Mouse (Mus musculus) CD4-positive, CD25-positive, alpha-beta regulatory T cell, adult 2 months (primary cell): Measurements from ENCODE around the gene Comt.

Experiments
- DNase-seq: peaks from one replicate; pipeline ENCODE4 v3.0.0-alpha.2; 2012; ENCODE audit warnings: low read depth, low spot score

Comt gene

DNA sequence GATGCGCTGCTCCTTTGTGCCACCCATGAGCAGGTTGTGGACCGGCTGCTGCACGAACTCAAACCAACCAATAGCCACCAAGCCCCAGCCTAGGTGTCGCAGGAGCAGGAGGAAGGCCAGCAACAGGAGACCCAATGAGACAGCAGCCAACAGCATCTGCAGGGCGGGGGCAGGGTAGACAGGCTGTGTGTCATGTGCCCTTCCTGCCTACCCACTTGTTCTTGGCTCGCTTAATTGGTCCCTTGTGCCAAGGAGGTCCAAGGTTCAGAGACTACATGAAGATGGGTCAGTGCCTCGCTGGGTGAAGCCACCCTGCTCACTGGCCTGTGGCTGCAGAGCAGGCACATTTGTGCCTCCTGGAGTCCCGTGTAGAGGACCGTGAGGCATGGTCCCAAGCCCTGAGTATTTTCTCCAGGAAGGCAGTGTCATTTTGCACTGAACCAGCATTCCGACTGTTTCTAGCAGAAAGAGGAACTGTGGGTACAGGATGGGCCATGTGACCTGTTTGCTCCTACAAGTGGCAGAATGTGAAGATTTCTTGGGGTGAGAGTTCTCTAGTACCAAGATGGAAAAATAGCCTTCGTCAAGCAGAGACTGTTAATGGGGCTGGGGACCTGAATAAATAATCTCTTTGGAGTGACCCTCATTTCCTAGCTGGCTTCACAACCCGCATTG is 14.7 kb downstream of the Comt start:
- DNase-seq: no peak

DNA sequence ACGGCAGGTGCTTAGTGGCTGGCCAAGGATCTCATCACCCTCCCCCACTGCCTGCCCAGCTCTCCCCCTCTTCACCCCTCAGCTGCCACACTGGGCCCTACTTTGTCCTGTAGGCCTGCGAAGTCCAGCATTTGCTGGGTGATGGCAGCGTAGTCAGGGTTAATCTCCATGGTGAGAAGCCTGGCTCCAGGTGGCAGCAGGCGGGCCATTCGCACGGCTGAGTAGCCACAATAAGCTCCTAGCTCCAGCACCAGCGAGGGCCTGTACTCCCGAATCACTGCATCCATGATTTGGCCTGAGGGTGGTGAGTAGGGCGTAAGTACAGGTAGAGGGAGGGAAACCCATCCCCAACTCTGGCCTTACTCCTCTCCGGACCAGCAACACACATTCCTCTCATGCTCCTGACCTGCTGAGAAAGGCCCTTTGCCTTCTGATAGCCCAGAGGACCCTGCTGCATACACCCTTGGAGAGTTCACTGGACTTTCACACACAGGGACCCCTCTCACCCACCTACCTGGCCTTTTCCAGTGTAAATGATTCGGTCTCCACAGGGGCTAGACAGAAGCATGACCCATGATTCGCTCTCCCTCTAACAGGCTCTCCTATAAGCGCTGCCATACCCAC is 15.5 kb downstream of the Comt start:
- DNase-seq: no peak

DNA sequence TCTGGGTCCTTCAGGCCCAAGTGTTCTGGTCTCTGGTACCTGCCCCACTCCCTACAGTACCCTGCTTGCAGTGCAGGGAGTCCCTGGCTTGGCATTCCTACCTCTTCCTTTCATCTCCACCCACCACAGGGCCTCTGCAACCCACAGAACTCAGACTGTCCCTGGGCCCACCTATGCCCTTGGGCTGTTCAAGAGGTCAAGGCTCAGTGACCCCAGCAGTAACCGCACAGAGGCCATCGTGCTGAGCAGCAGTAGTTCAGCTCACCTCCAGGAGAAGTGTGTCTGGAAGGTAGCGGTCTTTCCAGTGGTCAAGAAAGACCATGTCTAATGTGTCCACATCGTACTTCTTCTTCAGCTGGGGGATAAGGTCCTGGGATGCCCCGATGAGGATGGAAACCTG is 16.2 kb downstream of the Comt start:
- no peak for DNase-seq

DNA sequence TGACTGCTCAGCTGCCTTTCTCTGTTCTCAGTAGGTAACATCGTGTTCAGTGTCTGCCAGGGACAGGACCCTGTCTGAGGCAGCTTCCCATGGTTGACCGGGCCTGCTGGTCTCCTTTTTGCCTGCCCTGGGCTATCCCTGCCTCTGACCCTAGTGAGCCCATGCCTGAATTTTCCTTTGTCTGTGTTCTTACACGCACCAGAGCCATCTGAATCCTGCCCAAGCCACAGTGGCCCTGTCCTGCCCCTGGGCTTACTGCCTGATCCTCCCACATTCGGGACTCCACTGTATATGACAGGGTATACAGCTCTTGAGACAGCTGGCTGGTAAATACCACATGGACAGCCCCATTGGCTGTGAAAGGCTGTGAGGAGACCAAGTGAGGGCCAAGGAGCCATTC is 16.9 kb downstream of the Comt start:
- no peak for DNase-seq

GRCm38 (mm10) chr16:18407912-18408311 is 18.7 kb downstream of the Comt start:
- DNase-seq: no peak

DNA sequence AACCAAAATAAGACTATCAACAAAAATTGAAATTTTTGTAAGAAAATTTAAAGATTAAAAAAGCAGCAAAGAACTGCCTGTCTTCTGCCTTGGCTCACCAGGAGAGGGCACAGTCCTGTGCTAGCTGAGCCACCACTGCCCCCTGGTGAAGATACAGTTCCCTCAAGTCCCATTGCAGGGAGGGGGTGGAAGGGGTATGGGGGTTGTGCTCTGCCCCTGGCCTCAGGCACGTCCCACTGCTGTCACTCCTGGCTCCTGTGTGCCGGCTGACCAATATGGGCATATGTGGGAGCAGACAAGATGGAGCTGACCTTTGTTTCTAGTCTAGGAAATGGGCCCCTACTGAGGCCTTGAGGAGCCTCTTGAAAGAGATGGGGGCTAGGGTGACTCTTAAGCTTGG is 20.4 kb downstream of the Comt start:
- peak; percentile 71 for DNase-seq

DNA sequence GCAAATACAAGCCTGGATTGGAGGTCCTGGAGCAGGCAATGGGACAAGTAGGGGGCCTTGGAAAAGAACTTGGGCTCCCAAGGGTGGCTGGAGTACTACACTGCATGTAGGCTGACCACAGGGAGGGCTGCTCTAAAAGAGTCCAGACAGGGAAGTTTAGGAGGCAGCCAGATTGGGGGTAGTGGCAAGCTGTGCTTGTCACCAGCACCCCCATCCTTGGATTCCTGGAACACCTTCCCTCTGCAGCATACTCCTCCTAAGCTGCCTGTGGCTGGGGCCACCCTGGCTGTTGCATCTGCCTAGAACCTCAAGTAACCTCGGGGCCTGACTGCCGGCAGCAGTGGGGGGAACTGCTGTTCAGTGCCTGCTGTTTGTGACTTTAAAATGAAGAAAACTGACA is 20.8 kb downstream of the Comt start:
- DNase-seq: no peak

DNA sequence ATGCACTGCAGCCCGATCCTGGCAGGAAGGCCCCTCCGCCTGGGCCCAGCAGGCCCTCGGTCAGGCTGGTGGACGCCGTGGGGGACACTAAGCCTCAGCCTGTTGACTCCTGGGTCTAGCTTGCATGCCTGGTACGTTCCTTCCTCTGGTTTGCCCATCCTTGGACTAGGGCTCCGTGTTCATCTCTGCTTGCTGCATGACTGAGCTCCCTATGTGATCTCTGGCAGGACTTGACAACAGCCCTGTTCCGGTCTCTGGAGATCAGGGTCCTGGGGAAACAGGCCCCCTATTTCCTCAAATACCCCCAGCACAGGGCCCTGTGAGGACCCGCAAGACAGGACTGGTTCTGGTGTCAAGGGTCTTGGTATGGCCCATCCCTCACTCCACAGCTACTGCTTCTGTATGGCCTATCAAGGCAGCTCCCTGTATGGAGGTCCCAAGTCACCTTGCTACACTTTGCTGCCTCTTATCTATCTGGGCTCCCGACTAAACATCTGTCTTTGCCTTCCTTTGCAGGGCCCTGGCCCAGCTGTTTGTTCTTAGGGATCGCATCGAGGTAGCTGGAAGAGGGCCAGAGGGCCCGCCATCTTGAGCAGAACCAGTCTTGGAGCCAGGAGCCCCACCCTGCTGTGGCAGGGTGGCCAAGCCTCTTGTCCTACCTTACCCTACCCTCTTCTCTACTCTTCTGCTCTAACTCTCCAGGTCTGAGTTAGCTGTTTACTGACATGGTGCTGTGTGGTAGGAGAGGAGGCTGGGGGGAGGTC is 21.4 kb downstream of the Comt start:
- no peak for DNase-seq

DNA sequence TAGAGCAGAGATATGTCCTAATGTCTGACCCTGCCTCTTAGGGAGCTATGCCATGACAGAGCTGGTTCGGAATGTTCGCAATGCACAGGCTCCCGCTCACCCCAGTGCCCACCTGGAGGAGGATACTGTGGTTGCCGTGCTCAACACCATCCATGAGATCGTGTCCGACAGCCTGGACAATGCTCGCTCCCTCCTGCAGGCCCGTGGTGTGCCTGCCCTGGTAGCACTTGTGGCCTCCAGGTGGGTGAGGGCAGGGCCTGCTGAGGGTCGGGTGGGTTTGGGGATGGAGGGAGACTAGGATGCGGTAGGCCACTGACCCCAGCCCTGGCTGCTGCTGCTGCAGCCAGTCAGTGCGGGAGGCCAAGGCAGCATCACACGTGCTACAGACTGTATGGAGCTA is 23.4 kb downstream of the Comt start:
- DNase-seq: no peak

- DNase-seq: no peak
These were observed 26.0 kb downstream of the Comt start for GRCm38 (mm10) chr16:18400472-18401216.

DNA sequence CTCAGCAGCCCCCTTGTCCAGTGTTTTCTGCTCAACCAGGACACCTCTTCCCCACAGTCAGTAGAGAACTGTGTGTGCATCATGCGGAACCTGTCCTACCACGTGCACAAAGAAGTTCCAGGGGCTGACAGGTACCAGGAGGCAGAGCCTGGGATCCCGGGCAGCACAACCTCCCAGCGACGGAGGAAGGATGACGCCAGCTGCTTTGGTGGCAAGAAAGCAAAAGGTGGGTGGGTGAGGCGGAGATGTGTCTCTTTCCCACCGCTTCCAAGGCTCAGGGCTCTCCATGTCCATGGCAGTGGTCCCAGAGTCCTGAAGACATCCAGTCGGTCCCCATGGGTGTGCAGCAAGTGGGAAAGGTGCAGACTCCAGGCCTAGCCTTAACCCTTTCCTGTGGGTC is 26.6 kb downstream of the Comt start:
- DNase-seq: no peak

DNA sequence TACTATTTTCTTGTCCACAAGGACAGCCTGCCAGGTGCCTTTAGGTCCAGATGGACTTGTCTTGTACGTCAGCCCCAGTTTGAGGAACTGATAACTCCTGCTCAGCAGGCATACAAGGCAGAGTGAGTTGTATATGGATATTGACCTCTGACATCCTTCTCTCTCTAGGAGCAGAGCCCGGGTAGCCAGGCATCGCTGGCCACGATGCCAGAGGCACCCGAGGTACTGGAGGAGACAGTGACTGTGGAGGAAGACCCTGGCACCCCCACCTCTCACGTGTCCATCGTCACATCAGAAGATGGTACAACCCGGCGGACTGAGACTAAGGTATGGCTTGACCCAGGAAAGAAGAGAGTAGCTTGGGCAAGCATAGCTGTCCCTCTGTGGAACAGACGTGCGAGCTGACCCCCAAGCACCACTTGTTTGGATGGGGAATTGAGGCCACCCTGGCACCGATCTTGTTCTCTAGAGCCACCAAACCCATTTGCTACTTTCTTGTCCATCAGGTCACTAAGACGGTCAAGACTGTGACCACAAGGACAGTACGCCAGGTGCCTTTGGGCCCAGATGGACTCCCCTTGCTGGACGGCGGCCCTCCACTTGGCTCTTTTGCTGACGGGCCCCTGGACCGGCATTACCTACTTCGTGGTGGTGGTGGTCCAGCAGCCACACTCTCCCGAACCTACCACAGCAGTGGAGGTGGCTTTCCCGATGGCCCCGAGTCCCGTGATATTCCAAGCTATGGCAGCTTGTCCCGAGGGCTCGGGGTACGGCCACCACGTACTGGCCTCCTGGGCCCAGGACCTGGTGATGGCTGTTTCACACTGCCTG is 29.6 kb downstream of the Comt start:
- no peak for DNase-seq

DNA sequence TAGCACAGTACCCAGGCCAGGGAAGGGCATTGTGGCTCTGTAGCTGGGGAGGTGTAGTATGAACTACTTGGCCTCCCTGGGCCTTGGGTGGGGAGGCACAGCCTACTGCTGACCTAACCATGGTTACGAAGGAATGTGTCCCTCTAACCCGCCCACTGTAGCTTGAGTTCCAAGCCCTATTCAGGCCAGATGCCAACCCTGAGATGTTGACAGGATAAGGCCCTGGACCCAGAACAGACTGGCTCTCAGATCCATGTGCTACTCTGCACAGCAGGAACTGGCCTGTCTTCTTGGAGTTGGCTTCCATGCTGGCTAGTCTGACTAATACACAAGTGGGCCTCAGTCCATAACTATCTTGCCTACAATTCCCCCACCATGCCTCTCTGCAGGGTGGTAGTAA is 30.5 kb downstream of the Comt start:
- DNase-seq: no peak

DNA sequence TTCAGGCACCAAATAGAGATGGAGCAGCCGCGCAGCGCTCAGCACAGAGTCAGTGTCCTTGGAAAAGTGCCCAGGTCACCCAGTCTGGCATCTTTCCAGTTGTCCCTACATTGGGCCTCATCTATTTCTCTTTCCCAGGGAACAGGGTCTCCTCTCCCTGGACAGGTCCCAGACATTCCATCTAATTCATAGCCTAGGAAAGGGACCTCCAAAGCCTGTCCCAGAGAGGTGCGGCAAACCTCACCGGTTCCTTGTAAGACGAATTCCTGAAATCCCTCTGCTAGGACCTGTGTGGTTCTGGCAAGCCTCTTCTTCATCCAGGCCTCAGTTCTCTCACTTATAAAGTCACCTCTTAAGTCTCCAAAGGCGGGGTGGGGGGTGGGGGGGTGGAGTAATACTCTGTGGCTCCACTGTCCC is 31.0 kb downstream of the Comt start:
- no peak for DNase-seq

GRCm38 (mm10) chr16:18394777-18395619 is 31.7 kb downstream of the Comt start:
- DNase-seq: no peak

DNA sequence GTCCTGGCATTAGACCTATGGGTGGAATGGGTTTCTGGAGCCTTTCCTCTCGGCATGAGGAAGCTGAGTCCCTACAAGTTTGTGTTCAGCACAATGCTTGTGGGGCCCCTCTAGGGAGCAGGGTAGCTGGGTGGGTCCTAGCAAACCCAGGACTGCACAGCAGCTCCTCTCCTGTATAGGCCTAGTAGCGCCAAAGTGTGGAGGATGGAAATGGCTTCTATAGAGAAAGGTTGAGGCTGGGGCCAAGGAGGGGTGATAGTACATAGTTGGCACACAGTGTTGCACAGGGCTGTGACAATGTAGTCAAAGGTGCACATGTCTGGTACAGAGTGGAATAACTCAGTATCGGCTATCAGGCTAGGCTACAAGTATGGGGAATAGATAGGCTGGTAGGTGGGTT is 32.6 kb downstream of the Comt start:
- DNase-seq: no peak

DNA sequence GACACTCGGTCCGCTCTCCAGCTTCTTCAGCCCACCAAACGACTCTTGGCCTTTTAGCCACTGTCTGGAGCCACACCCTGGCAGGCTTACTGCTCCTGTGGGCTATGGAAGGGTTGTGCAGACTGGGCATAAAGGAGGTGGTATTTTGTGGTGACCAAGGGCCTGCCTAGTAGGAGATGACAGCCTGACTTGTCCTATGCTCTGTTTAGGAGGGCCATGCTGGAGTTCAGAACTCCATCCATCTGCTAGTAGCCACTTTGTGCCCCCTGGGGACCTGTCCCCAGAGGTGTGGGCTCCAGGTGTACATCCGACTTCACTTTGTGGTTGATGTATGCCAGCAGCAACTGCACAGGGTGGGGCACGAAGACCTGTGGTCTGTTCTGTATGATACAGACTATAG is 33.1 kb downstream of the Comt start:
- DNase-seq: no peak

DNA sequence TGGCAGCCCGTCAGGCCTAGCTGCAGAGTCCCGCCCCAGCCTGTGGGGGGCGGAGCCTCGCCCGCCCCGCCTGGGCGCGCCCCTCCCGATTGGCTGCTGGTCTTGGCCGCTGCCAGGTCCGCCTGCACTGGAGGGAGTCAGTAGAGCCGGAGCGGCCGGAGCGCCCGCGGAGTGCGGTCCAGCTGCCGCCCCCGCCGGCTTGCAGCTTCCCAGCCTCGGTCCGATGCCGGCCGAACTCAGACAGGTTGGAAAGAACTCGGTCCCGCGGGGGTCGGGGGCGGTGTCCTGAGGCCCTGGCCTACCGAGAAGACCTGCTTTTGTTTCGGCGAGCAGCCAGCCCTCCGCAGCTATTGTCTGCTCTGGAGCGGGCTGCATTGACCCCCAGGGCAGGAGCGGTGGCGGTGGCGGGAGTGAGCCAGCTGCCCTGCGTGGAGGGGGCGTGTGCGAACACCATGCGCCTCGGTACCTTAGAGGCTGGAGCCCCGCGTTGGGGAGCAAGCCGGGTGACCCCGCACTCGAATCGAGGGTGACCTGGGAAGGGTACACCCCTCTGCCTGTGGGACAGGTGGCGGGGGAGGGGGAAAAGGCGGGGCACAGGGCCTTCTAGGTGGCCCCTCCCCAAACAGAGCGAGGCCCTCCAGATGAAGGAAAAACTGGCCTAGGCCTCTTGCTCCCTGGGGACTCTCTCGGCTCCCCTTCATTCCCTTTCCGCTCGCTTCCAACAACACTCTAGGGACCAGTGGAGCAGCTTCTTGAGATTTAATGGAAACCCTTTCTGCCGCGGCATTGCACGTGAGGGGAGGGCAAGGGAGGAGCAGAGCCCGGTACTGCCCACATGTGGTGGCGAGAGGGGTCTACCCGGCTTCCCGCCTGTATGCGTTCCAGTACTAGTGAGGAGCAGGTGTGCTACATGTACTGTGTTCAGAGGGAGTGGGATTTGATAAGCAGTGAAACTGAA is 33.9 kb downstream of the Comt start:
- peak; percentile 81 for DNase-seq

- no peak for DNase-seq
These were observed 34.9 kb downstream of the Comt start for GRCm38 (mm10) chr16:18391728-18392127.
